Mouse (Mus musculus) bone marrow, adult 2 months (tissue): ENCODE data around the gene Cxcr4.

Experiments
- CTCF ChIP-seq: fragments of 200-500 bp; IDR thresholded peaks from 2 replicates; pipeline ENCODE4 v1.5.1; 2011; ENCODE audit warnings: low read length, control low read depth; ENCODE audit not compliant: control insufficient read depth, insufficient read depth
- POLR2A ChIP-seq: fragments of 200-500 bp; IDR thresholded peaks from 2 replicates; pipeline ENCODE4 v1.6.1; 2011; ENCODE audit warnings: low read depth, mild to moderate bottlenecking, control low read depth, low read length, borderline replicate concordance; ENCODE audit not compliant: control insufficient read depth

DNA sequence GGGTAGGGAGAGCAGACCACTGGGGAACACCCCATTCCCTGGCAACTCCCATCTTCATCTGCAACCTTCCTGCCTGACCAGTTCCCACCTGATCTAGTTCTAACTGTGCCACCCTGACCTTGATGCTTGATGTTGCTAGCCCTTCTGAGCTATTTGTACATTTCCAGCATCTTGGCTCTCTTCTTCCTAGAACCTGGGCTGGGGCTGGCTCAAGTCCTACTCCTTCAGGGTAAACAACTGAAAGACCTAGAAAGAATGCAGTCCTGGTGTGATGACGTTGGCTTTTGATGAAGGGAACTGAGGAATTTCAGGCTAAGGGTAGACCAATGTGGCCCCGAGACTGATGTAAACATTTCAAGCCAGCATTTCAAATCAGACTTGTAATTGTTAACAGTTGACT is 24.5 kb upstream of the Cxcr4 start:
- TF ChIP-seq POLR2A (no peak), CTCF (no peak)
